Mouse (Mus musculus) inflammation-experienced regulatory T-cells, adult 6 months (primary cell): ENCODE results near the gene Nanos3. TPM values are rescaled to one million over a fixed set of nuclear protein-coding genes. Genes with fewer than 3 reads are reported as not detected.
A peak's percentile ranks its signal among the peaks of the same experiment; 100 is the strongest.

Source experiments
- ATAC-seq: one replicate; pipeline ENCODE4 v1.8.0; 2017
- polyA plus RNA-seq, 3 experiments: library from polyadenylated mRNA; unstranded; fragments of 100-300 nt; shearing (Covaris generic); gene quantifications; one replicate each; pipeline ENCODE4 v1.2.1; 2017

Nanos3 gene
- polyA plus RNA-seq, 3 experiments from 2014 or later = not detected

GRCm38 (mm10) chr8:84201545-84202245, 16.7 kb upstream of the Nanos3 start:
- ATAC-seq = no peak

- no peak for ATAC-seq
These were observed 15.9 kb upstream of the Nanos3 start for GRCm38 (mm10) chr8:84200652-84201544.

DNA sequence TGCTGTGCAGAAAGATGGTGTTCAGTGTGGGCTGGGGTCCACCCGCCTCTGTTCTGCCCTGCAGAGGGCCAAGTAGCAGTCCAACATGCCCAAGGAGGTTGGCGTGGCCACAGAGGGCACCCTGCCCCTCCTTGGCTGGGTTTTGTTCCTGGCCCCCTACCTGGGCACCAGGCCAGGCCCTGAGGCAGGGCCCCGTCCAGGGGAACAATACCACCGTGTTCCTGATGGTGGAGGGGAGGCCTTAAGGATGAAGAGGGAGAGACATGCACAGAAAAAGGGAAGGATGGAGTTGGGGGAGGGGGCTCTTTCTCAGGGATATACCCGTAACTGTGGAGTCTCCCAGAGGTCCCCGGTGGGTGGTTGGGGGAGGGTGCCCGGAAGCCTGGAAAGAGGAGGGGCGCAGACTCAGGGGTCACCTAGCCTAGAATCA, 15.1 kb upstream of the Nanos3 start:
- no peak for ATAC-seq

- no peak for ATAC-seq
These were observed 14.5 kb upstream of the Nanos3 start for GRCm38 (mm10) chr8:84199348-84200125.

DNA sequence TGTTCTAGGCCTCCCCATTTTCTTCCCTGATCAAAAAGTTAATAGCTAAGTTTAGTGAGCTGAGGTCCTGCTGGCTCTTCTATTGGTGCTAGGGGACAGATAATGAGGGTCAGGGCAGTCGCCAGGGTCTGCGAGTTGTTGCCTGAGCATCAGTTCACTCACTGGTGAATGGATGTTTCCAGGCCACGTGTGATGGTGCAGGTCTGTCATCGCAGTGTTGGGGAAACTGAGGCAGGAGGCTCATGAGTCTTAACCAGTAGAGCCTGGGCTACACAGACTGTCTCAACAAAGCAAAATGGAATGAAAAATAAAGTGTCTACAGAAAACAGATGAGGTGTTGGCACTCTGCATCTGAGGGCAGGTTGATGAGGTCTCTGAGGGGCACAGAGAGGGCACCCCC, 13.9 kb upstream of the Nanos3 start:
- no peak for ATAC-seq

- peak; percentile 77 for ATAC-seq
These were observed 13.1 kb upstream of the Nanos3 start for GRCm38 (mm10) chr8:84197922-84198774.

DNA sequence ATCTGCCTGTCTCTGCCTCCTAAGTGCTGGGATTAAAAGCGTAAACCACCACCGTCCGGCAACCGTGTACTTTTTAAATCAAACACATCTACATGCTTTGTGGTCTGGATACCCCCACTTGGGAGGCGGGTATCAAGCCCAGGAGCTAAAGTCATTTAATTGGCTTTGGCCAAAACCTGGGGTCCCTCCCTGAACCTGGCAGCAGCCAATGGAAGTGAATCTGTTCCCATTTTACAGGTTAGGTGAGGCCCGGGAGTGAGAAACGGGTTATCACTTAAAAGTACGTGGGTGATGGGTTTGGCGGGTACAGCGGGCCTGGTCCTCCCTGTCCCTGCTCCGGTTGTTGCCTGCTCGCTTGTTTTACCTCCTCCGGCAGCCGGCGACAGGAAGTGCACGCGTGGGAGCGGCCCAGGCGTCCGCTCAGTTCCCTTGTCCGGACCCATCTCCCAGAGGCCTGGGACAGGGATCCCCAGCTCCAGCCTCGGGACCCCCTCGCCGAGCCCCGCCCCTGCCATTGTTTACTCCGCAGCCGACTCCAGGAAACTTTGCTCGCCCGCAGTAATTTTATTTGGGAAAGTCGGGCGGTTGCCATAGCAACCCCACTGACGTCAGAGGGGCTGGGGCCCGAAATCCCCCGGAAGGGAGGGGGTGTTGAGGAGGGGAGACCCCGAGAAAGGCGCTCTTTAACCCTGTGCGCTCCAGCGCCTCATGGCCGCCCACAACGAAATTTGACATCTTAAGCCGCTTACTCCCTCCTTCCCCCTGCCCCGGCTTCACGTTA, 12.3 kb upstream of the Nanos3 start:
- ATAC-seq = peak; percentile 22

DNA sequence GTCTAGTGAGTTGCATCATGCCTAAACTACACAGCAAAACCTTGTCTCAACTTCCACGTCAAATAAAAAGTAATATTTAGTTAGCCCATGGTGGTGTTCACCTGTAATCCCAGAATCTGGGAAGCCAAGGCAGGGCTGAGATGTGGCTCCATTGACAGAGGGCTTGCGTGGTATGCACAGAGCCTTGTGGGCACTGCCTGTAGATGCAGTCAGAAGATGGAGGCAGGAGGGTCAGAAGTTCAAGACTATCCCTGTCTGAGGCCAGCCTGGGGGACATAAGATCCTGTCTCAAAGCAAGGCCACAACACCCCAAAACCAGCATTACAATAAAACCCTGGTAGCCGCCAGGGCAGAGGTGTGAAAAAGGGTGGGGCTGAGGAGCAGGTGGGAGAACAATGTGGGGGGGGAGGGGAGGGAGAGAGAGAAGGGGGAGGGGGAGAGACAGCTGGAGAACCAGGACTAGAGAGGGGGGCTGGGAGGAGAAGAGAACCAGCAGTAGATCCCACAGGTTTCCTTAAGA, 9.3 kb upstream of the Nanos3 start:
- no peak for ATAC-seq

- no peak for ATAC-seq
These were observed 8.5 kb upstream of the Nanos3 start for GRCm38 (mm10) chr8:84193566-84193965.

- ATAC-seq = no peak
These were observed 8.1 kb upstream of the Nanos3 start for GRCm38 (mm10) chr8:84193161-84193560.

DNA sequence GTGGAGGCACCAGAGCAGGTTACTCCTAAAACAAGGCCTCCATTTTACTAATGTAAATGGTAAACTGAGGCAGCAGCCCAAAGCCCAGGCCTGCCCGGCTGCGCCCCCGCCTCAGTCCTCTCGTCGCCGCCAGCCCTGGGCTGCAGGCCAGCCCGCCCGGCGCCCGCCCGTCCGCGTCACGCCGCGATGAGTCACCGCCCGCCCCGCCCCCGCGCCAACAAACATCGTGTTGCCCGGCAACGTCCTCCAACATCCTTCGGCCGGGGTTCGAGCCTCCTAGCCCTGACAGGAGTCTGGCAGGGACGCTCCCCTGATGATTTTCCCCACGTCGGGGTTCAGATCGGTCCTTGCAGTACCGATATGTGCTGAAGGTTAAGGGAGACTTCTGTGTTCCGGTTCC, 7.5 kb upstream of the Nanos3 start:
- peak; percentile 67 for ATAC-seq

DNA sequence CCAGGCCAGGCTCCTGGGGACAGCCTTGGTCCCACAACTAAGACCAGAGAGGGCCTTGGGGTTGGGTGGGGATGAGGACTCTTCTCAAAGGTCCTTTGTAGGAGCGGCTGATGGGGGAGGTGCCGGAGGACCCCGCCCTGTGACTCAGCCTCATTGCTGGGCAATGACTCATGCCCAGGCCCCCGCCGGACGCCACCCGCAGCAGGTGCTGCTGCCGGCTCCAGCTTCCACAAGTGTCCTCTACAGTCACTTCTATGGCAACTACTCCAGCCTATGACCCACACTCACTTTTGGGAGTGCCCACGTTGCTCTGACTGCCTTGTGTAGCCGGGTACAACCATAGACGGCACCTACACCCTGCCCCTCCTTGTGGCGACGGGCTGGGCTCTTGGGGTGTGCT, 7.0 kb upstream of the Nanos3 start:
- peak; percentile 10 for ATAC-seq

DNA sequence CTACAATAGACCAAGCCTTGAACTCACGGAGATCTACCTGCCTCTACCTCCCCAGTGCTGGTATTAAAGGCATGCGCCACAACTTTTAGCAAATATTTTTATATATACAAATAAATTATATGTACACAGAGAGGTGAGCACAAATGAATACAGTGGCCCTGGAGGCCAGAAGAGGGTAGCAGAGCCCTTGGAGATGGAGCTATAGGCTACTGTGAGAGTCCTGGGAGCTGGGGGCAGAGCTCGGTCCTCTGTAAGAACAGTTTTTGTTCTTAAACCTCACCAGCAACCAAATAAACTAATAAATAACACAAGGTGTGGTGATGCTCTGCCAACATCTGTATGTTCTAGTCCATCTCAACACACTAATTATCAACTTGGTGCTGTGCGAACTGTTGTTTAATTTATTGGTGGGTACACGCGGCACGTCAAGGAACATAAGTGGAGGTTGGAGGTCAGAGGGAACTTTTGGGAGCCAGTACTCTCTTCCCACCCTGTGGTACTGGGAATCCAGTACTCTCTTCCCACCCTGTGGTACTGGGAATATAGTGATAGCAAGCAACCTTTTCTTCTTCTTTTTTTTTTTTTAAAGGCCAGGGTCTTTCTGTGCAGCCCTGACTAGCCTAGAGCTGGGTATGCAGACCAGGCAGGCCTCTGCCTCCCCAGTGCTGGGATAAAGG, 5.3 kb upstream of the Nanos3 start:
- no peak for ATAC-seq

GRCm38 (mm10) chr8:84189603-84190002, 4.6 kb upstream of the Nanos3 start:
- no peak for ATAC-seq

GRCm38 (mm10) chr8:84188671-84189070, 3.7 kb upstream of the Nanos3 start:
- ATAC-seq = no peak

- ATAC-seq = peak; percentile 37
These were observed 2.2 kb upstream of the Nanos3 start for GRCm38 (mm10) chr8:84187065-84187755.

- peak; percentile 87 for ATAC-seq
These were observed 1.5 kb upstream of the Nanos3 start for GRCm38 (mm10) chr8:84186547-84186946.

DNA sequence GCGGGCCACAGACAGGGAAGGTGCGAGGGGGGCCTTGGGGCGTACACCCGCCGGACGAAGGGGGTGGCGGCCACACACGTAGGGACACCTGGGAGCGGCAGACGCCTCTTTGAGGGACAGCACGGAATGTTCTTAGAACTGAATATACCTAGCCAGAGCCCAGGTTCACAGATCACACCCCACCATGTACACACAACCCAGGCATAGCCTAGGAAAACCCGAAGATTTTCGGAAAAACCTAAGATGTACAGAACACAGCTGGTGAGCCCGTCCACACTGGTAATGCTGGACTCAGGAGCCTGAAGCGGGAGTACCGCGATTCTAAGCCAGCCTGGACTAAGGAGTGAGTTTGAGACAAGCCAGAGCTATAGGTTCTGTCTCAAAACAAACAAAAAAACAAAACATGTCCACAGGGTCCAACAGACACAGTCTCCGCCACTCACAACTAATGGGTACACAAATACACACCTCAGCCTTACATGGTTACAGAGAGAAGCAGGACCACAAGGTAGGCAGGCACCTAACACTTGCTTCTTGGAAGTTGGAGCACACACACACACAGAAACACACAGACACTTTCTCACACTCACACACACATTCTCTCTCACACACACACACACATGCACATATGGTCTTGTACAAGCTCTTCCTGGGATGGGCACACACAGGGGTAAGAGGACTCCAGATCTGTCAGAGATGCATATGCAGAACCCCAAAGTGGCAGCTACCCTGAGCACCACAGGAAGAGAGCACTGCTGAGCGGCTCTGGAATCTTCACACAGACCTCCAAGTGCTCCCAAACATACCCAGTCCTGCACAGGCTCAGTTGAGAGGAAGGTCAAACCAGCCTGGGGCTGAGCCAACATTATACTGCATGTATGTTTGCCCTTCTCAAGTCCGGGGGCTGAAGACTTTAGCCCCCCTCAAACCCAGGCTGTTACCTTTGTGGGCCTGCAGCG, 653 bp downstream of the Nanos3 start:
- ATAC-seq = no peak
